Mouse (Mus musculus) myocyte (in vitro differentiated cells): ENCODE data around the gene Pglyrp4.

Experiments
- CEBPB ChIP-seq: IDR thresholded peaks from 2 replicates; pipeline ENCODE4 v1.6.1; 2011; ENCODE audit warnings: mild to moderate bottlenecking, moderate library complexity; ENCODE audit not compliant: poor library complexity, insufficient read depth, severe bottlenecking
- E2F4 ChIP-seq: IDR thresholded peaks from one replicate; pipeline ENCODE4 v1.6.1; 2011; ENCODE audit warnings: mild to moderate bottlenecking, control low read depth, moderate library complexity; ENCODE audit not compliant: insufficient read depth
- MYOG ChIP-seq, 3 experiments: IDR thresholded peaks; one replicate each; pipeline ENCODE4 v1.6.1; 2011; ENCODE audit warnings: control low read depth in 2 of 3, low read depth in 2 of 3, mild to moderate bottlenecking in 2 of 3; ENCODE audit not compliant: insufficient read length in 2 of 3, control insufficient read depth in 1 of 3, insufficient read depth in 1 of 3
- POLR2A ChIP-seq: IDR thresholded peaks from one replicate; pipeline ENCODE4 v1.6.1; 2011; ENCODE audit warnings: low read depth, mild to moderate bottlenecking, control low read depth, moderate library complexity; ENCODE audit not compliant: insufficient read length
- POLR2AphosphoS2 ChIP-seq: IDR thresholded peaks from one replicate; pipeline ENCODE4 v1.6.1; 2011; ENCODE audit warnings: low read depth, control low read depth; ENCODE audit not compliant: insufficient read length

DNA sequence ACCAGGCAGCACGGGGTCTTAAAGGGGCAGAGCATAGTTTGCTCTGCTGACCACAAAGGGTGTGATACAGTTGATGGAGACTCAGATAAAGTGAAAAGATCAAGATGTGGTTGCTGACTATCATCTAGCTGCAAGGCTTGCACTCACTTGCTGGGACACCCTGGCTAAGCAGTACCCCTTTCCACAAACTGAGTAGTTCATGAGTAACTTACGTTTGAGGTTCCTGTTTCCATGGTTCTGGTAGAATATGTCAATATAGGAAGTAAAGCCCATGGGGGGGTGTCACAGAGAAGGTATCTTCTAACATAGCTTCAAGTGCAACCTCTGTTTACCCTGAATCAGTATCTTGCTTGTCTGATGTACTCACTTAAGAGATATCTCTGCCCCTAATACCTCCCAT lies 33.2 kb upstream of the Pglyrp4 start:
- no peak for TF ChIP-seq POLR2A
- no peak for TF ChIP-seq CEBPB
- no peak for TF ChIP-seq MYOG (IDR thresholded peaks at IDR 0.05; ENCODE audit: control insufficient read depth in 1 of 3, insufficient read depth in 1 of 3, insufficient read length in 2 of 3, low read depth in 2 of 3)
- TF ChIP-seq E2F4: no peak
- TF ChIP-seq POLR2AphosphoS2: no peak
